11 mouse cellular contexts compared by ENCODE assay signal in genomic region chr12:8297586-8298214, GRCm38 (mm10). TPM values are rescaled to one million over a fixed set of nuclear protein-coding genes. Genes with fewer than 3 reads are reported as not detected.
DNase-seq lines count a peak whose midpoint lies in the region; ATAC-seq and TF ChIP-seq lines count a peak whose summit lies in the region.
"Had no signal": no experiment of that assay in that cellular context is flagged by ENCODE, and none has a peak within 500 bp of the region (broad histone marks: within the 10 kb centered on the region; RNA-seq: fewer than 3 reads in every experiment).

No protein-coding gene starts in this region.

- TF ChIP-seq CTCF in heart, adult 2 months (IDR thresholded peaks at IDR 0.05), result no peak

- no peaks in the 10 kb centered on the region for H3K4me1 ChIP-seq in heart, adult 2 months (ENCODE audit: control insufficient read depth, insufficient read depth, low read length)
- H3K4me1 ChIP-seq in ES-E14 (ENCODE audit: control insufficient read depth in 2 of 2, insufficient read depth in 2 of 2, low read length in 2 of 2, poor library complexity in 1 of 2), result peaks cover 0 to 5% of the 10 kb centered on the region in 2 experiments; a peak in 2 of 4 replicates
- H3K4me1 ChIP-seq in hindbrain, embryonic 11.5 days (replicated peaks; ENCODE audit: control insufficient read depth, insufficient read depth, low read length), result peaks cover 12% of the 10 kb centered on the region
- peaks cover 21% of the 10 kb centered on the region for H3K4me1 ChIP-seq in midbrain, embryonic 12.5 days

- no peaks in the 10 kb centered on the region for H3K79me2 ChIP-seq in heart, adult 2 months (replicated peaks; ENCODE audit: control insufficient read depth, insufficient read depth, low read length)

- H3K9me3 ChIP-seq in ES-E14 (ENCODE audit: control insufficient read depth, insufficient read depth, low read depth, low read length), result no peaks in the 10 kb centered on the region
- no peaks in the 10 kb centered on the region for H3K9me3 ChIP-seq in hindbrain, embryonic 11.5 days (ENCODE audit: control insufficient read depth, low read length)
- no peaks in the 10 kb centered on the region for H3K9me3 ChIP-seq in midbrain, embryonic 12.5 days

- in situ Hi-C loops in ES-E14 (cut with MboI; ENCODE audit: low sequenced_read_pairs in 2 of 2, unreplicated experiment in 2 of 2), result loop anchor here (25.0 kb wide), 2 partner anchors 235 to 1290 kb away; no protein-coding TSS in a partner anchor

- intact Hi-C loops in heart, adult 2 months (cut with DNase I), result no loop called here
- intact Hi-C loops in heart, postnatal 36 days (cut with DNase I), result no loop called here

- H3K4me2 ChIP-seq in hindbrain, embryonic 11.5 days (replicated peaks; ENCODE audit: low read depth, low read length), result peak overlapping the region; percentile 48
- peak overlapping the region; percentile 53 for H3K4me2 ChIP-seq in midbrain, embryonic 12.5 days (replicated peaks)

- H3K36me3 ChIP-seq in heart, adult 2 months (ENCODE audit: control insufficient read depth, insufficient read depth, low read length), result no peaks in the 10 kb centered on the region
- no peaks in the 10 kb centered on the region for H3K36me3 ChIP-seq in ES-E14 (ENCODE audit: control insufficient read depth, insufficient read depth, low read length, poor library complexity, severe bottlenecking)
- no peaks in the 10 kb centered on the region for H3K36me3 ChIP-seq in hindbrain, embryonic 11.5 days (ENCODE audit: control insufficient read depth, insufficient read depth, low read length)
- H3K36me3 ChIP-seq in midbrain, embryonic 12.5 days, result no peaks in the 10 kb centered on the region

- no peak overlapping the region for H3K27ac ChIP-seq in heart, adult 2 months
- no peak overlapping the region for H3K27ac ChIP-seq in ES-E14 (ENCODE audit: insufficient read depth, low read depth, low read length, poor library complexity, severe bottlenecking)
- no peak overlapping the region for H3K27ac ChIP-seq in hindbrain, embryonic 11.5 days (ENCODE audit: low read depth, low read length)
- no peak overlapping the region for H3K27ac ChIP-seq in midbrain, embryonic 12.5 days (replicated peaks)

- TF ChIP-seq EP300 in heart, adult 2 months (IDR thresholded peaks at IDR 0.05; ENCODE audit: insufficient read depth, low read depth, low read length), result no peak

- DNase-seq in heart, adult 2 months, result no peak
- no peak for DNase-seq in heart, postnatal 36 days
- no peak for DNase-seq in ES-E14 (ENCODE audit: low read depth, low spot score)
- DNase-seq in hindbrain, embryonic 11.5 days (ENCODE audit: low spot score), result peak; percentile 58
- no peak for DNase-seq in adrenal gland, adult 18-20 months (ENCODE audit: low spot score in 2 of 2)
- no peak for DNase-seq in left cerebral cortex, adult 8-10 months (ENCODE audit: low spot score in 2 of 2)
- no peak for DNase-seq in thymus, postnatal 4 days
- DNase-seq: B cell, adult 2 months had no signal

- 13% methylated on average over 34 of the region's 34 CpGs for WGBS in heart, adult 2 months
- 7% methylated on average over 34 of the region's 34 CpGs for WGBS in hindbrain, embryonic 11.5 days
- 7% methylated on average over 34 of the region's 34 CpGs for WGBS in midbrain, embryonic 12.5 days

- H3K27me3 ChIP-seq in heart, adult 2 months (ENCODE audit: control insufficient read depth, insufficient read depth, low read length), result peaks cover 13% of the 10 kb centered on the region
- H3K27me3 ChIP-seq in hindbrain, embryonic 11.5 days (ENCODE audit: control insufficient read depth, insufficient read depth, low read length), result peaks cover 70% of the 10 kb centered on the region
- peaks cover 92% of the 10 kb centered on the region for H3K27me3 ChIP-seq in midbrain, embryonic 12.5 days

- H3K9ac ChIP-seq in heart, adult 2 months (ENCODE audit: low read depth, low read length), result peak overlapping the region; percentile 5; the same call in 1 of the 2 replicates
- H3K9ac ChIP-seq in ES-E14 (ENCODE audit: insufficient read depth, low read depth, low read length, poor library complexity, severe bottlenecking), result no peak overlapping the region
- peak overlapping the region; percentile 28; the same call in 1 of the 2 replicates for H3K9ac ChIP-seq in hindbrain, embryonic 11.5 days (ENCODE audit: low read depth, low read length)
- H3K9ac ChIP-seq in midbrain, embryonic 12.5 days (replicated peaks), result no peak overlapping the region

- no peak for TF ChIP-seq POLR2A in heart, adult 2 months (IDR thresholded peaks at IDR 0.05; ENCODE audit: insufficient read depth, low read depth, low read length)

- 0 out of 2 replicates have a peak, but pooled peaks have one; percentile 23 for ATAC-seq in hindbrain, embryonic 11.5 days (ENCODE audit: low FRiP score)
- 0 out of 2 replicates have a peak, but pooled peaks have one; percentile 8 for ATAC-seq in midbrain, embryonic 12.5 days (ENCODE audit: low FRiP score, low read depth)

- 0 out of 2 replicates have a peak overlapping the region, but pooled peaks have one; percentile 7 for H3K4me3 ChIP-seq in heart, adult 2 months
- H3K4me3 ChIP-seq in ES-E14 (ENCODE audit: insufficient read depth in 1 of 2, low read depth in 1 of 2, low read length in 2 of 2, poor library complexity in 1 of 2, severe bottlenecking in 1 of 2), result peak overlapping the region; percentile 50 to 54
- peak overlapping the region; percentile 31 for H3K4me3 ChIP-seq in hindbrain, embryonic 11.5 days (ENCODE audit: low read depth, low read length)
- peak overlapping the region; percentile 44 for H3K4me3 ChIP-seq in midbrain, embryonic 12.5 days

TF ChIP-seq in ES-E14, 5 proteins besides CTCF, POLR2A, EP300 and RAD21:
- TF ChIP-seq CHD2 (IDR thresholded peaks at IDR 0.05; ENCODE audit: low read depth, low read length), result no peak
- TF ChIP-seq MAFK (IDR thresholded peaks at IDR 0.05; ENCODE audit: insufficient read depth, low read depth, low read length), result no peak
- TF ChIP-seq ZNF384 (IDR thresholded peaks at IDR 0.05; ENCODE audit: low read depth, low read length), result no peak

RNA-seq across cellular contexts. Expression of gene Gdf7, which starts 4.1 kb away (rescaled TPM):
- under 1 TPM; 0.41 to 0.84 TPM for total RNA-seq in heart, adult 2 months (2021)
- 0.82 and 0.96 TPM in 2 replicates for polyA plus RNA-seq in heart, adult 2 months (2012; rRNA removed)
- total RNA-seq in heart, postnatal 36 days (2021), result under 1 TPM; 0.43 to 0.83 TPM
- 0.71 and 1.7 TPM in 2 replicates for total RNA-seq in ES-E14 (2012; rRNA removed)
- polyA plus RNA-seq in hindbrain, embryonic 11.5 days (2014; fragmentation: Nextera tagmentation; extraction: Ambion mirVana), result 0.59 and 1.4 TPM in 2 replicates
- 0.74 and 1.2 TPM in 2 replicates for polyA plus RNA-seq in midbrain, embryonic 12.5 days (2016; fragmentation: Nextera tagmentation; extraction: Ambion mirVana)
- not detected for total RNA-seq in adrenal gland, adult 18-20 months (2021)
- under 1 TPM; 0.51 to 0.98 (median 0.82) TPM for total RNA-seq in left cerebral cortex, adult 8-10 months (2022)
- total RNA-seq: hematopoietic stem cell, adult 5-6 weeks; neutrophil, adult 5-6 weeks had no signal

RNA-seq across cellular contexts. Expression of gene Hs1bp3, which starts 15.5 kb away (rescaled TPM):
- total RNA-seq in heart, adult 2 months (2021), result 10 to 100 TPM; 12.7 to 13.8 TPM
- 17.3 and 20.5 TPM in 2 replicates for polyA plus RNA-seq in heart, adult 2 months (2012; rRNA removed)
- 10 to 100 TPM; 15.9 to 18.0 TPM for total RNA-seq in heart, postnatal 36 days (2021)
- 7.7 and 7.9 TPM in 2 replicates for total RNA-seq in ES-E14 (2012; rRNA removed)
- polyA plus RNA-seq in hindbrain, embryonic 11.5 days (2014; fragmentation: Nextera tagmentation; extraction: Ambion mirVana), result 6.9 TPM in 2 replicates
- 11.3 and 11.4 TPM in 2 replicates for polyA plus RNA-seq in midbrain, embryonic 12.5 days (2016; fragmentation: Nextera tagmentation; extraction: Ambion mirVana)
- 10 to 100 TPM; 12.4 to 16.5 TPM for total RNA-seq in adrenal gland, adult 18-20 months (2021)
- 10 to 100 TPM; 14.4 to 17.1 (median 15.6) TPM for total RNA-seq in left cerebral cortex, adult 8-10 months (2022)

Comparison
In these comparisons a context has a peak if more than half of its experiments do, and no peak if none do; other contexts are left out.
1. H3K9ac ChIP-seq: peak in heart, adult 2 months (single experiment) and hindbrain, embryonic 11.5 days (single experiment); none in ES-E14 (single experiment) and midbrain, embryonic 12.5 days (single experiment).
2. Peak in every context shown above with its lines, with median percentiles within 50 percentile points of each other: H3K4me3 ChIP-seq.